ENCODE assay signal across 10 mouse cellular contexts in genomic region chr19:58968731-58969506, GRCm38 (mm10). TPM values are rescaled to one million over a fixed set of nuclear protein-coding genes. Genes with fewer than 3 reads are reported as not detected.
DNase-seq lines count a peak whose midpoint lies in the region; ATAC-seq and TF ChIP-seq lines count a peak whose summit lies in the region.
"Had no signal": no experiment of that assay in that cellular context is flagged by ENCODE, and none has a peak within 500 bp of the region (broad histone marks: within the 10 kb centered on the region; RNA-seq: fewer than 3 reads in every experiment).

No protein-coding gene starts in this region.

- no peak for ATAC-seq in midbrain, embryonic 12.5 days (ENCODE audit: low FRiP score, low read depth)
- ATAC-seq in midbrain, embryonic 16.5 days, result no peak
- peak; percentile 79 for ATAC-seq in forebrain, postnatal 0 days
- no peak for ATAC-seq in granulocyte monocyte progenitor cell, adult 5-6 weeks (replicated peaks; ENCODE audit: poor library complexity, severe bottlenecking)

- H3K4me1 ChIP-seq in midbrain, embryonic 12.5 days, result peaks cover 10% of the 10 kb centered on the region
- peaks cover 2% of the 10 kb centered on the region; the same call in 1 of the 2 replicates for H3K4me1 ChIP-seq in midbrain, embryonic 16.5 days (ENCODE audit: control insufficient read depth, insufficient read depth, low read length)
- H3K4me1 ChIP-seq in forebrain, postnatal 0 days (ENCODE audit: insufficient read depth), result peaks cover 6% of the 10 kb centered on the region; the same call in 1 of the 2 replicates

- H3K27me3 ChIP-seq in midbrain, embryonic 12.5 days, result peaks cover 93% of the 10 kb centered on the region
- H3K27me3 ChIP-seq in midbrain, embryonic 16.5 days (ENCODE audit: control insufficient read depth, insufficient read depth, low read depth, low read length), result peaks cover 51% of the 10 kb centered on the region
- H3K27me3 ChIP-seq in forebrain, postnatal 0 days (ENCODE audit: insufficient read depth, low read length), result no peaks in the 10 kb centered on the region

- H3K9ac ChIP-seq in midbrain, embryonic 12.5 days (replicated peaks), result no peak overlapping the region
- H3K9ac ChIP-seq in midbrain, embryonic 16.5 days (ENCODE audit: low read depth, low read length), result no peak overlapping the region
- H3K9ac ChIP-seq in forebrain, postnatal 0 days, result no peak overlapping the region; the same call in 1 of the 2 replicates

- no peaks in the 10 kb centered on the region for H3K36me3 ChIP-seq in midbrain, embryonic 12.5 days
- peaks cover 7% of the 10 kb centered on the region; the same call in 1 of the 2 replicates for H3K36me3 ChIP-seq in midbrain, embryonic 16.5 days (ENCODE audit: control insufficient read depth, insufficient read depth, low read length)
- H3K36me3 ChIP-seq in forebrain, postnatal 0 days (ENCODE audit: insufficient read depth), result peaks cover 8% of the 10 kb centered on the region; the same call in 1 of the 2 replicates

- DNase-seq in cerebellum, postnatal 14 days, result peak; percentile 50 to 68
- DNase-seq in forebrain, postnatal 0 days, result peak; percentile 48
- DNase-seq in yolk sac, embryonic 10.5 days (ENCODE audit: low spot score), result peak; percentile 22
- DNase-seq in heart, postnatal 4 days, result no peak
- DNase-seq: kidney, postnatal 10 days; lung, postnatal 14 days had no signal

- 11% methylated on average over 15 of the region's 15 CpGs for WGBS in midbrain, embryonic 12.5 days
- 13% methylated on average over 15 of the region's 15 CpGs for WGBS in midbrain, embryonic 16.5 days
- WGBS in forebrain, postnatal 0 days, result 15% methylated on average over 15 of the region's 15 CpGs

- peak overlapping the region; percentile 36 for H3K4me2 ChIP-seq in midbrain, embryonic 12.5 days (replicated peaks)
- H3K4me2 ChIP-seq in midbrain, embryonic 16.5 days (ENCODE audit: low read length), result no peak overlapping the region
- no peak overlapping the region for H3K4me2 ChIP-seq in forebrain, postnatal 0 days (ENCODE audit: low read depth)

- H3K9me3 ChIP-seq in midbrain, embryonic 12.5 days, result no peaks in the 10 kb centered on the region
- H3K9me3 ChIP-seq in midbrain, embryonic 16.5 days (replicated peaks; ENCODE audit: control insufficient read depth, low read length, poor library complexity, severe bottlenecking), result no peaks in the 10 kb centered on the region
- no peaks in the 10 kb centered on the region for H3K9me3 ChIP-seq in forebrain, postnatal 0 days (ENCODE audit: low read length)

- H3K4me3 ChIP-seq in midbrain, embryonic 12.5 days, result no peak overlapping the region
- H3K4me3 ChIP-seq in midbrain, embryonic 16.5 days (ENCODE audit: low read depth, low read length), result no peak overlapping the region
- H3K4me3 ChIP-seq in forebrain, postnatal 0 days (ENCODE audit: low read depth, low read length), result no peak overlapping the region

- H3K27ac ChIP-seq in midbrain, embryonic 12.5 days (replicated peaks), result no peak overlapping the region
- no peak overlapping the region for H3K27ac ChIP-seq in midbrain, embryonic 16.5 days (ENCODE audit: low read length)
- H3K27ac ChIP-seq in forebrain, postnatal 0 days (ENCODE audit: low read depth, low read length), result no peak overlapping the region; the same call in 1 of the 2 replicates

- no peak for TF ChIP-seq CTCF in forebrain, postnatal 0 days (IDR thresholded peaks at IDR 0.05; ENCODE audit: low read depth)

RNA-seq across cellular contexts. Expression of gene Hspa12a, which starts 25.5 kb away (rescaled TPM):
- polyA plus RNA-seq in midbrain, embryonic 12.5 days (2016; fragmentation: Nextera tagmentation; extraction: Ambion mirVana), result 27.9 and 28.0 TPM in 2 replicates
- polyA plus RNA-seq in midbrain, embryonic 16.5 days (2015; fragmentation: Nextera tagmentation; extraction: Ambion mirVana), result 50.6 and 57.9 TPM in 2 replicates
- total RNA-seq in forebrain, postnatal 0 days (2014; rRNA removed), result 53.7 and 75.8 TPM in 2 replicates
- polyA plus RNA-seq in forebrain, postnatal 0 days (2015; fragmentation: Nextera tagmentation; extraction: Ambion mirVana), result 45.5 and 52.6 TPM in 2 replicates
- not detected in 2 replicates for total RNA-seq in granulocyte monocyte progenitor cell, adult 5-6 weeks (2014; fragmentation: Nextera tagmentation)
- total RNA-seq in granulocyte monocyte progenitor cell, adult 5-6 weeks (2017), result 0.05 TPM in 1 of 2 replicates, not detected in the other
- 10 to 100 TPM; 27.1 to 31.3 TPM for total RNA-seq in heart, postnatal 4 days (2021)

RNA-seq across cellular contexts. Expression of gene Eno4, which starts 25.7 kb away (rescaled TPM):
- 0.37 and 0.81 TPM in 2 replicates for polyA plus RNA-seq in midbrain, embryonic 12.5 days (2016; fragmentation: Nextera tagmentation; extraction: Ambion mirVana)
- 1.9 and 2.2 TPM in 2 replicates for polyA plus RNA-seq in midbrain, embryonic 16.5 days (2015; fragmentation: Nextera tagmentation; extraction: Ambion mirVana)
- total RNA-seq in forebrain, postnatal 0 days (2014; rRNA removed), result 0.92 and 2.0 TPM in 2 replicates
- 1.0 and 2.0 TPM in 2 replicates for polyA plus RNA-seq in forebrain, postnatal 0 days (2015; fragmentation: Nextera tagmentation; extraction: Ambion mirVana)
- total RNA-seq in granulocyte monocyte progenitor cell, adult 5-6 weeks (2014; fragmentation: Nextera tagmentation), result not detected in 2 replicates
- total RNA-seq in granulocyte monocyte progenitor cell, adult 5-6 weeks (2017), result not detected in 2 replicates
- total RNA-seq in heart, postnatal 4 days (2021), result not detected
- total RNA-seq: neutrophil, adult 5-6 weeks had no signal

Comparison
In these comparisons a context has a peak if more than half of its experiments do, and no peak if none do; other contexts are left out.
1. RNA of gene Hspa12a, which starts 25.5 kb away (total RNA-seq): 53.7 to 75.8 TPM in forebrain, postnatal 0 days and 27.1 to 31.3 TPM in heart, postnatal 4 days; 0.05 TPM in granulocyte monocyte progenitor cell, adult 5-6 weeks; every median in the first group is over 10 times any median in the second.